Mouse (Mus musculus) midbrain, embryonic 11.5 days (tissue): ENCODE results near the gene Rab14. TPM values are rescaled to one million over a fixed set of nuclear protein-coding genes. Genes with fewer than 3 reads are reported as not detected.

Source experiments
- polyA plus RNA-seq: library from polyadenylated mRNA; unstranded; fragments of >200 nt; fragmentation: Nextera tagmentation; extraction: Ambion mirVana; gene quantifications from 2 replicates; pipeline ENCODE4 v1.2.1, GENCODE M21; 2014

Gene Rab14
- polyA plus RNA-seq, 1 experiment from 2014 or later = 283 TPM

Other genes starting within 250 kb of the Rab14 start
- gene Traf1, start 239.3 kb downstream of the Rab14 start, polyA plus RNA-seq = 0.32 and 0.34 TPM in 2 replicates
- gene Hc, start 139.7 kb downstream of the Rab14 start, polyA plus RNA-seq = 0.26 and 0.57 TPM in 2 replicates
- gene AI182371, start 99.6 kb downstream of the Rab14 start, polyA plus RNA-seq = not detected in 2 replicates
- gene Cntrl, start 91.6 kb downstream of the Rab14 start, polyA plus RNA-seq = 32.8 and 36.6 TPM in 2 replicates
- 27.9 and 29.9 TPM in 2 replicates for gene Gsn, start 55.3 kb upstream of the Rab14 start, polyA plus RNA-seq
- gene Stom, start 135.9 kb upstream of the Rab14 start, polyA plus RNA-seq = 15.3 and 15.4 TPM in 2 replicates
- not detected in 2 replicates for gene 4930568D16Rik, start 166.6 kb upstream of the Rab14 start, polyA plus RNA-seq
- gene 4930402F06Rik, start 196.1 kb upstream of the Rab14 start, polyA plus RNA-seq = not detected in 2 replicates